Mouse (Mus musculus) spleen, adult 12 weeks (tissue): ENCODE data around the gene Dusp15.

ENCODE experiments used
- DNase-seq: peaks from one replicate; pipeline ENCODE4 v3.0.0; 2022; ENCODE audit warnings: low spot score

Dusp15 gene

GRCm38 (mm10) chr2:152906274-152907037 lies 45.0 kb downstream of the Dusp15 start:
- DNase-seq: no peak

- no peak for DNase-seq
These were observed 46.3 kb downstream of the Dusp15 start for GRCm38 (mm10) chr2:152905036-152905829.

GRCm38 (mm10) chr2:152904127-152904643 lies 47.3 kb downstream of the Dusp15 start:
- DNase-seq: no peak

GRCm38 (mm10) chr2:152903586-152903985 lies 47.9 kb downstream of the Dusp15 start:
- DNase-seq: no peak

- no peak for DNase-seq
These were observed 48.8 kb downstream of the Dusp15 start for GRCm38 (mm10) chr2:152902658-152903057.

GRCm38 (mm10) chr2:152901296-152901695 lies 50.2 kb downstream of the Dusp15 start:
- DNase-seq: no peak

- no peak for DNase-seq
These were observed 52.5 kb downstream of the Dusp15 start for GRCm38 (mm10) chr2:152899011-152899410.

GRCm38 (mm10) chr2:152896926-152897325 lies 54.6 kb downstream of the Dusp15 start:
- DNase-seq: no peak

GRCm38 (mm10) chr2:152895834-152896233 lies 55.7 kb downstream of the Dusp15 start:
- no peak for DNase-seq
